Mouse (Mus musculus): ENCODE data around the gene Gm42742. TPM values are rescaled to one million over a fixed set of nuclear protein-coding genes. Genes with fewer than 3 reads are reported as not detected.

Gene Gm42742
- polyA plus RNA-seq, 1 experiment from 2014 or later = 8.9 TPM

- Histone ChIP-seq H3K4me1 (peaks cover 84% of the 10 kb centered on the region), H3K9ac (peak overlapping the region; percentile 45; the same call in 1 of the 2 replicates), H3K4me2 (peak overlapping the region; percentile 10; the same call in 1 of the 2 replicates), H3K4me3 (no peak overlapping the region), H3K27ac (peak overlapping the region; percentile 62), H3K36me3 (peaks cover 40% of the 10 kb centered on the region), H3K27me3 (replicated peaks) (no peaks in the 10 kb centered on the region), H3K9me3 (replicated peaks) (no peaks in the 10 kb centered on the region)
- WGBS (ENCODE audit: insufficient replicate concordance) = 76% methylated on average over 15 of the region's 15 CpGs
- ATAC-seq = no peak
Observed at GRCm38 (mm10) chr7:127018416-127019305, 2.2 kb downstream of the Gm42742 start.

- peaks cover 81% of the 10 kb centered on the region for H3K4me1 ChIP-seq
- 46% methylated on average over 6 of the region's 6 CpGs for WGBS (ENCODE audit: insufficient replicate concordance)
- peak overlapping the region; percentile 62 for H3K27ac ChIP-seq
- H3K9ac ChIP-seq = peak overlapping the region; percentile 45; the same call in 1 of the 2 replicates
- no peak overlapping the region for H3K4me3 ChIP-seq
- H3K9me3 ChIP-seq (replicated peaks) = no peaks in the 10 kb centered on the region
- H3K36me3 ChIP-seq = peaks cover 39% of the 10 kb centered on the region
- ATAC-seq = no peak
- H3K27me3 ChIP-seq (replicated peaks) = no peaks in the 10 kb centered on the region
- peak overlapping the region; percentile 10; the same call in 1 of the 2 replicates for H3K4me2 ChIP-seq
Observed at GRCm38 (mm10) chr7:127017950-127018345, 2.9 kb downstream of the Gm42742 start.

- H3K36me3 ChIP-seq = peaks cover 39% of the 10 kb centered on the region
- H3K9ac ChIP-seq = peak within 1 kb of the TSS; percentile 85
- peak within 1 kb of the TSS; percentile 73 for H3K4me3 ChIP-seq
- H3K9me3 ChIP-seq (replicated peaks) = no peaks in the 10 kb centered on the region
- H3K4me1 ChIP-seq = peaks cover 78% of the 10 kb centered on the region
- 6% methylated on average over 39 of the region's 39 CpGs for WGBS (ENCODE audit: insufficient replicate concordance)
- H3K27ac ChIP-seq = peak within 1 kb of the TSS; percentile 92
- peak within 1 kb of the TSS; percentile 93 for H3K4me2 ChIP-seq
- H3K27me3 ChIP-seq (replicated peaks) = no peaks in the 10 kb centered on the region
- peak; percentile 83 for ATAC-seq
Observed at GRCm38 (mm10) chr7:127016971-127017949, 3.6 kb downstream of the Gm42742 start, which contains the start of gene Pagr1a. Pagr1a (minus strand) TSS chr7:127017352.

- Histone ChIP-seq H3K4me2 (peak overlapping the region; percentile 93), H3K9me3 (replicated peaks) (no peaks in the 10 kb centered on the region), H3K27me3 (replicated peaks) (no peaks in the 10 kb centered on the region), H3K9ac (peak overlapping the region; percentile 85), H3K4me3 (peak overlapping the region; percentile 73), H3K36me3 (peaks cover 35% of the 10 kb centered on the region), H3K27ac (peak overlapping the region; percentile 92), H3K4me1 (peaks cover 77% of the 10 kb centered on the region)
- under 1% methylated on average over 22 of the region's 22 CpGs for WGBS (ENCODE audit: insufficient replicate concordance)
- peak; percentile 70 for ATAC-seq
Observed at GRCm38 (mm10) chr7:127016486-127016938, 4.4 kb downstream of the Gm42742 start.

- H3K4me2 ChIP-seq = peak within 1 kb of the TSS; percentile 93
- peaks cover 75% of the 10 kb centered on the region for H3K4me1 ChIP-seq
- ATAC-seq = no peak
- peak within 1 kb of the TSS; percentile 92 for H3K27ac ChIP-seq
- peaks cover 35% of the 10 kb centered on the region for H3K36me3 ChIP-seq
- peak within 1 kb of the TSS; percentile 73 for H3K4me3 ChIP-seq
- H3K9ac ChIP-seq = peak within 1 kb of the TSS; percentile 85
- no peaks in the 10 kb centered on the region for H3K27me3 ChIP-seq (replicated peaks)
- H3K9me3 ChIP-seq (replicated peaks) = no peaks in the 10 kb centered on the region
Observed at GRCm38 (mm10) chr7:127016481-127016485, 4.6 kb downstream of the Gm42742 start, which contains the start of gene Pagr1b. Pagr1b (minus strand) TSS chr7:127016484.

- Histone ChIP-seq H3K27ac (peak overlapping the region; percentile 92), H3K9ac (peak overlapping the region; percentile 85), H3K4me3 (peak overlapping the region; percentile 73), H3K4me1 (peaks cover 73% of the 10 kb centered on the region), H3K27me3 (replicated peaks) (no peaks in the 10 kb centered on the region), H3K36me3 (peaks cover 35% of the 10 kb centered on the region), H3K9me3 (replicated peaks) (no peaks in the 10 kb centered on the region), H3K4me2 (peak overlapping the region; percentile 93)
- 2% methylated on average over 10 of the region's 10 CpGs for WGBS (ENCODE audit: insufficient replicate concordance)
- peak; percentile 63 for ATAC-seq
Observed at GRCm38 (mm10) chr7:127016081-127016480, 4.8 kb downstream of the Gm42742 start.

GRCm38 (mm10) chr7:127014993-127015392, 5.9 kb downstream of the Gm42742 start:
- Histone ChIP-seq H3K9me3 (replicated peaks) (no peaks in the 10 kb centered on the region), H3K4me2 (peak overlapping the region; percentile 93), H3K4me3 (peak overlapping the region; percentile 73; the same call in 1 of the 2 replicates), H3K27me3 (replicated peaks) (no peaks in the 10 kb centered on the region), H3K27ac (0 out of 2 replicates have a peak overlapping the region, but pooled peaks have one; percentile 92), H3K9ac (peak overlapping the region; percentile 85), H3K4me1 (peaks cover 72% of the 10 kb centered on the region), H3K36me3 (peaks cover 35% of the 10 kb centered on the region)
- 93% methylated on average over 12 of the region's 12 CpGs for WGBS (ENCODE audit: insufficient replicate concordance)
- no peak for ATAC-seq

- no peak for ATAC-seq
- 28% methylated on average over 11 of the region's 11 CpGs for WGBS (ENCODE audit: insufficient replicate concordance)
- H3K36me3 ChIP-seq = peaks cover 35% of the 10 kb centered on the region
- H3K9ac ChIP-seq = peak within 1 kb of the TSS; percentile 85
- H3K4me3 ChIP-seq = peak within 1 kb of the TSS; percentile 73
- peaks cover 74% of the 10 kb centered on the region for H3K4me1 ChIP-seq
- peak within 1 kb of the TSS; percentile 92 for H3K27ac ChIP-seq
- H3K27me3 ChIP-seq (replicated peaks) = no peaks in the 10 kb centered on the region
- H3K9me3 ChIP-seq (replicated peaks) = no peaks in the 10 kb centered on the region
- peak within 1 kb of the TSS; percentile 93 for H3K4me2 ChIP-seq
Observed at GRCm38 (mm10) chr7:127014320-127014719, 6.6 kb downstream of the Gm42742 start, which contains the start of gene Mvp. Mvp (minus strand) TSS chr7:127014621.

GRCm38 (mm10) chr7:127013385-127013784, 7.5 kb downstream of the Gm42742 start:
- 82% methylated on average over 6 of the region's 6 CpGs for WGBS (ENCODE audit: insufficient replicate concordance)
- ATAC-seq = no peak
- Histone ChIP-seq H3K27ac (no peak overlapping the region), H3K9me3 (replicated peaks) (no peaks in the 10 kb centered on the region), H3K27me3 (replicated peaks) (no peaks in the 10 kb centered on the region), H3K36me3 (peaks cover 35% of the 10 kb centered on the region), H3K4me3 (peak overlapping the region; percentile 59), H3K4me2 (peak overlapping the region; percentile 93), H3K9ac (no peak overlapping the region), H3K4me1 (peaks cover 74% of the 10 kb centered on the region)

- no peak overlapping the region for H3K27ac ChIP-seq
- 85% methylated on average over 10 of the region's 10 CpGs for WGBS (ENCODE audit: insufficient replicate concordance)
- H3K9ac ChIP-seq = no peak overlapping the region
- H3K27me3 ChIP-seq (replicated peaks) = no peaks in the 10 kb centered on the region
- H3K4me1 ChIP-seq = peaks cover 74% of the 10 kb centered on the region
- ATAC-seq = no peak
- H3K9me3 ChIP-seq (replicated peaks) = no peaks in the 10 kb centered on the region
- H3K36me3 ChIP-seq = peaks cover 35% of the 10 kb centered on the region
- H3K4me2 ChIP-seq = no peak overlapping the region
- no peak overlapping the region for H3K4me3 ChIP-seq
Observed at GRCm38 (mm10) chr7:127012845-127013244, 8.1 kb downstream of the Gm42742 start.

- Histone ChIP-seq H3K4me1 (peaks cover 74% of the 10 kb centered on the region), H3K9ac (no peak overlapping the region), H3K9me3 (replicated peaks) (no peaks in the 10 kb centered on the region), H3K36me3 (peaks cover 35% of the 10 kb centered on the region), H3K4me3 (no peak overlapping the region), H3K27ac (no peak overlapping the region; the same call in 1 of the 2 replicates), H3K4me2 (no peak overlapping the region), H3K27me3 (replicated peaks) (no peaks in the 10 kb centered on the region)
- ATAC-seq = no peak
- 73% methylated on average over 6 of the region's 6 CpGs for WGBS (ENCODE audit: insufficient replicate concordance)
Observed at GRCm38 (mm10) chr7:127012374-127012773, 8.5 kb downstream of the Gm42742 start.

- no peak for ATAC-seq
- Histone ChIP-seq H3K36me3 (peaks cover 35% of the 10 kb centered on the region), H3K27ac (peak overlapping the region; percentile 23; the same call in 1 of the 2 replicates), H3K9ac (no peak overlapping the region), H3K9me3 (replicated peaks) (no peaks in the 10 kb centered on the region), H3K27me3 (replicated peaks) (no peaks in the 10 kb centered on the region), H3K4me2 (no peak overlapping the region), H3K4me1 (peaks cover 78% of the 10 kb centered on the region), H3K4me3 (no peak overlapping the region)
- 80% methylated on average over 2 of the region's 2 CpGs for WGBS (ENCODE audit: insufficient replicate concordance)
Observed at GRCm38 (mm10) chr7:127011717-127012116, 9.2 kb downstream of the Gm42742 start.
